Mouse (Mus musculus) heart, adult 2 months (tissue): ENCODE measurements around the gene Itfg2.

Source experiments
- CTCF ChIP-seq: fragments of 200-600 bp; IDR thresholded peaks from 2 replicates; pipeline ENCODE4 v1.8.1; 2022; ENCODE audit warnings: antibody characterized with exemption, mild to moderate bottlenecking, moderate library complexity
- EP300 ChIP-seq: fragments of 200-500 bp; IDR thresholded peaks from 2 replicates; pipeline ENCODE4 v1.6.1; 2011; ENCODE audit warnings: low read depth, low read length, control low read depth; ENCODE audit not compliant: insufficient read depth

GRCm38 (mm10) chr6:128383752-128384151 is 41.0 kb downstream of the Itfg2 start:
- no peak for TF ChIP-seq CTCF
- no peak for TF ChIP-seq EP300
